Mouse (Mus musculus) thymus, adult 2 months (tissue): ENCODE measurements around the gene Ppil2. TPM values are rescaled to one million over a fixed set of nuclear protein-coding genes. Genes with fewer than 3 reads are reported as not detected.

Experiments
- DNase-seq: peaks from one replicate; pipeline ENCODE4 v3.0.0; 2021
- H3K27ac ChIP-seq: fragments of 200-500 bp; 2 replicates; pipeline ENCODE4 v1.5.1; 2012; ENCODE audit warnings: low read length, control low read depth; ENCODE audit not compliant: control insufficient read depth, insufficient read depth
- H3K27me3 ChIP-seq: fragments of 200-500 bp; 2 replicates; pipeline ENCODE4 v1.6.1; 2012; ENCODE audit warnings: mild to moderate bottlenecking, low read length, moderate library complexity, mixed read lengths; ENCODE audit not compliant: control insufficient read depth, insufficient read depth
- H3K36me3 ChIP-seq: fragments of 200-500 bp; 2 replicates; pipeline ENCODE4 v1.6.1; 2012; ENCODE audit warnings: mild to moderate bottlenecking, low read length, moderate library complexity; ENCODE audit not compliant: control insufficient read depth, insufficient read depth
- H3K4me1 ChIP-seq: fragments of 200-500 bp; replicated peaks from 2 replicates; pipeline ENCODE4 v1.6.1; 2012; ENCODE audit warnings: low read length; ENCODE audit not compliant: control insufficient read depth, insufficient read depth
- H3K4me3 ChIP-seq: fragments of 200-500 bp; 2 replicates; pipeline ENCODE4 v1.5.1; 2012; ENCODE audit warnings: mild to moderate bottlenecking, low read length, control low read depth, moderate library complexity; ENCODE audit not compliant: control insufficient read depth, insufficient read depth
- CTCF ChIP-seq: fragments of 200-500 bp; IDR thresholded peaks from 2 replicates; pipeline ENCODE4 v1.5.1; 2012; ENCODE audit warnings: mild to moderate bottlenecking, control low read depth, low read length, moderate library complexity, borderline replicate concordance; ENCODE audit not compliant: control insufficient read depth, poor library complexity, insufficient read depth; ENCODE audit errors: extremely low read depth
- POLR2A ChIP-seq: fragments of 200-500 bp; IDR thresholded peaks from 2 replicates; pipeline ENCODE4 v1.6.1; 2012; ENCODE audit warnings: mild to moderate bottlenecking, low read length, control low read depth, moderate library complexity; ENCODE audit not compliant: control insufficient read depth, poor library complexity, insufficient read depth; ENCODE audit errors: extremely low read depth
- WGBS: fragments of 180-500 bp; shearing (Covaris S2); methylation state at CpG from one replicate; pipeline ENCODE4 v1.1.7; 2018; 5-methylcytosine and 5-hydroxymethylcytosine counted together
- polyA plus RNA-seq: library from polyadenylated mRNA; depleted of rRNA; stranded (reverse); fragments of >200 nt; gene quantifications from 2 replicates; pipeline ENCODE4 v1.2.3, GENCODE M21; 2012

The Ppil2 gene
- polyA plus RNA-seq, 1 experiment: 176 TPM

GRCm38 (mm10) chr16:17069511-17070443 lies 41.3 kb downstream of the Ppil2 start, which contains the start of gene Ypel1:
TSS of gene Ypel1 (plus strand) at chr16:17069696.
- no peaks in the 10 kb centered on the region for H3K27me3 ChIP-seq
- H3K4me3 ChIP-seq: peak within 1 kb of the TSS; percentile 98
- H3K36me3 ChIP-seq: no peaks in the 10 kb centered on the region
- peaks cover 3% of the 10 kb centered on the region for H3K4me1 ChIP-seq
- TF ChIP-seq CTCF: peak; percentile 51; the same call in 1 of the 2 replicates
- peak; percentile 57 for TF ChIP-seq POLR2A
- no peak within 1 kb of the TSS for H3K27ac ChIP-seq
- DNase-seq: peak; percentile 80
- WGBS: under 1% methylated on average over 76 of the region's 76 CpGs

- H3K27ac ChIP-seq: no peak overlapping the region
- H3K4me3 ChIP-seq: no peak overlapping the region
- TF ChIP-seq POLR2A: no peak
- no peak for TF ChIP-seq CTCF
- no peaks in the 10 kb centered on the region for H3K36me3 ChIP-seq
- H3K27me3 ChIP-seq: no peaks in the 10 kb centered on the region
- H3K4me1 ChIP-seq: peaks cover 3% of the 10 kb centered on the region
- no peak for DNase-seq
- WGBS: 94% methylated on average over 2 of the region's 2 CpGs
Measured at GRCm38 (mm10) chr16:17067552-17067951, 43.5 kb downstream of the Ppil2 start.

GRCm38 (mm10) chr16:17062338-17062737 lies 48.7 kb downstream of the Ppil2 start:
- no peaks in the 10 kb centered on the region for H3K36me3 ChIP-seq
- DNase-seq: no peak
- no peak overlapping the region for H3K4me3 ChIP-seq
- H3K4me1 ChIP-seq: no peaks in the 10 kb centered on the region
- H3K27me3 ChIP-seq: no peaks in the 10 kb centered on the region
- H3K27ac ChIP-seq: no peak overlapping the region
- no peak for TF ChIP-seq POLR2A
- no peak for TF ChIP-seq CTCF
- whole genome bisulfite sequencing: 86% methylated on average over 1 of the region's 1 CpGs

- Histone ChIP-seq H3K27ac (no peak overlapping the region), H3K4me1 (no peaks in the 10 kb centered on the region), H3K36me3 (no peaks in the 10 kb centered on the region), H3K4me3 (no peak overlapping the region), H3K27me3 (no peaks in the 10 kb centered on the region)
- DNase-seq: no peak
- WGBS: 88% methylated on average over 3 of the region's 3 CpGs
- TF ChIP-seq CTCF (no peak), POLR2A (no peak)
Measured at GRCm38 (mm10) chr16:17055584-17055983, 55.5 kb downstream of the Ppil2 start.

GRCm38 (mm10) chr16:17053903-17054302 lies 57.2 kb downstream of the Ppil2 start:
- WGBS: 71% methylated on average over 3 of the region's 3 CpGs
- no peaks in the 10 kb centered on the region; the same call in 1 of the 2 replicates for H3K36me3 ChIP-seq
- H3K27ac ChIP-seq: no peak overlapping the region
- H3K4me1 ChIP-seq: no peaks in the 10 kb centered on the region
- TF ChIP-seq POLR2A (no peak), CTCF (no peak)
- no peaks in the 10 kb centered on the region for H3K27me3 ChIP-seq
- no peak for DNase-seq
- H3K4me3 ChIP-seq: no peak overlapping the region

GRCm38 (mm10) chr16:17052087-17052486 lies 59.0 kb downstream of the Ppil2 start:
- TF ChIP-seq POLR2A (no peak), CTCF (no peak)

GRCm38 (mm10) chr16:17049886-17050285 lies 61.2 kb downstream of the Ppil2 start:
- H3K27me3 ChIP-seq: no peaks in the 10 kb centered on the region
- H3K36me3 ChIP-seq: peaks cover 20% of the 10 kb centered on the region
- no peak overlapping the region for H3K27ac ChIP-seq
- H3K4me1 ChIP-seq: no peaks in the 10 kb centered on the region
- 100% methylated on average over 1 of the region's 1 CpGs for WGBS
- no peak overlapping the region for H3K4me3 ChIP-seq
- TF ChIP-seq CTCF (no peak), POLR2A (no peak)
- DNase-seq: no peak

More at GRCm38 (mm10) chr16:17052087-17052486, 59.0 kb downstream of the Ppil2 start:
- DNase-seq: no peak
- 80% methylated on average over 7 of the region's 7 CpGs for WGBS
- Histone ChIP-seq H3K4me1 (no peaks in the 10 kb centered on the region), H3K4me3 (no peak overlapping the region), H3K27ac (no peak overlapping the region), H3K27me3 (no peaks in the 10 kb centered on the region), H3K36me3 (peaks cover 17% of the 10 kb centered on the region)
